Comparison of ENCODE assay signal across 17 mouse cellular contexts in genomic region chr8:118713596-118713995, GRCm38 (mm10).
DNase-seq lines count a peak whose midpoint lies in the region; ATAC-seq and TF ChIP-seq lines count a peak whose summit lies in the region.
"Had no signal": no experiment of that assay in that cellular context is flagged by ENCODE, and none has a peak within 500 bp of the region (broad histone marks: within the 10 kb centered on the region; RNA-seq: fewer than 3 reads in every experiment).

No protein-coding gene starts in this region.

- TF ChIP-seq POLR2A in liver, adult 2 months (IDR thresholded peaks at IDR 0.05; ENCODE audit: extremely low read depth, insufficient read depth, low read length) = no peak

- H3K9ac ChIP-seq in heart, embryonic 13.5 days = no peak overlapping the region
- H3K9ac ChIP-seq in heart, embryonic 12.5 days = no peak overlapping the region
- no peak overlapping the region for H3K9ac ChIP-seq in liver, adult 2 months (ENCODE audit: low read depth, low read length)
- no peak overlapping the region for H3K9ac ChIP-seq in liver, postnatal 0 days (replicated peaks)
- H3K9ac ChIP-seq: embryonic facial prominence, embryonic 12.5 days; forebrain, embryonic 15.5 days; hindbrain, embryonic 14.5 days had no signal

- no peaks in the 10 kb centered on the region for H3K27me3 ChIP-seq in heart, embryonic 13.5 days (replicated peaks)
- no peaks in the 10 kb centered on the region for H3K27me3 ChIP-seq in heart, embryonic 12.5 days (replicated peaks)
- no peaks in the 10 kb centered on the region for H3K27me3 ChIP-seq in liver, adult 2 months (ENCODE audit: control insufficient read depth, insufficient read depth, low read length)
- no peaks in the 10 kb centered on the region for H3K27me3 ChIP-seq in liver, postnatal 0 days (ENCODE audit: insufficient read depth, low read length)
- H3K27me3 ChIP-seq: embryonic facial prominence, embryonic 12.5 days; forebrain, embryonic 15.5 days had no signal

- H3K4me1 ChIP-seq in heart, embryonic 13.5 days = peaks cover 25% of the 10 kb centered on the region
- H3K4me1 ChIP-seq in heart, embryonic 12.5 days (replicated peaks) = peaks cover 21% of the 10 kb centered on the region
- H3K4me1 ChIP-seq in liver, adult 2 months (ENCODE audit: control insufficient read depth, insufficient read depth, low read length) = no peaks in the 10 kb centered on the region
- H3K4me1 ChIP-seq in liver, postnatal 0 days (ENCODE audit: insufficient read depth) = no peaks in the 10 kb centered on the region
- H3K4me1 ChIP-seq: embryonic facial prominence, embryonic 12.5 days; hindbrain, embryonic 10.5 days had no signal

- 0 out of 2 replicates have a peak, but pooled peaks cover 7% of the 10 kb centered on the region for H3K9me3 ChIP-seq in heart, embryonic 13.5 days
- H3K9me3 ChIP-seq in heart, embryonic 12.5 days (replicated peaks) = 0 out of 2 replicates have a peak, but pooled peaks cover 7% of the 10 kb centered on the region
- H3K9me3 ChIP-seq in liver, postnatal 0 days (ENCODE audit: low read length) = peaks cover 4% of the 10 kb centered on the region; the same call in 1 of the 2 replicates
- H3K9me3 ChIP-seq: embryonic facial prominence, embryonic 12.5 days had no signal

- 0 out of 2 replicates have a peak, but pooled peaks cover 3% of the 10 kb centered on the region for H3K36me3 ChIP-seq in heart, embryonic 13.5 days
- H3K36me3 ChIP-seq in heart, embryonic 12.5 days = no peaks in the 10 kb centered on the region
- no peaks in the 10 kb centered on the region for H3K36me3 ChIP-seq in liver, adult 2 months (ENCODE audit: control insufficient read depth, insufficient read depth, low read length)
- H3K36me3 ChIP-seq in liver, postnatal 0 days (replicated peaks; ENCODE audit: insufficient read depth, low read length) = no peaks in the 10 kb centered on the region
- H3K36me3 ChIP-seq: embryonic facial prominence, embryonic 12.5 days; forebrain, embryonic 15.5 days; hindbrain, embryonic 10.5 days had no signal

- H3K4me2 ChIP-seq in heart, embryonic 13.5 days = peak overlapping the region; percentile 42
- H3K4me2 ChIP-seq in heart, embryonic 12.5 days = no peak overlapping the region
- no peak overlapping the region for H3K4me2 ChIP-seq in liver, postnatal 0 days (ENCODE audit: low read depth, low read length)
- H3K4me2 ChIP-seq: embryonic facial prominence, embryonic 12.5 days; forebrain, embryonic 15.5 days; hindbrain, embryonic 14.5 days had no signal

- DNase-seq in kidney, adult 9 months = peak; percentile 50
- no peak for DNase-seq in kidney, postnatal 4 days
- peak; percentile 40 for DNase-seq in liver, adult 2 months (ENCODE audit: extremely low read depth, low read depth, low spot score)
- DNase-seq in liver, postnatal 0 days = no peak
- peak; percentile 67 for DNase-seq in adipocyte (ENCODE audit: low spot score)
- DNase-seq in urinary bladder, adult 2 months (ENCODE audit: low spot score) = no peak
- DNase-seq: adrenal gland, postnatal 14 days; cerebellum, adult 11-12 months; cerebellum, adult 9-10 months; cerebellum, postnatal 25 days; gastrocnemius, postnatal 25 days had no signal

- H3K4me3 ChIP-seq in heart, embryonic 13.5 days = no peak overlapping the region
- no peak overlapping the region for H3K4me3 ChIP-seq in heart, embryonic 12.5 days
- H3K4me3 ChIP-seq in liver, adult 2 months (ENCODE audit: insufficient read depth, low read depth, low read length) = no peak overlapping the region
- H3K4me3 ChIP-seq in liver, postnatal 0 days (ENCODE audit: low read depth, low read length) = no peak overlapping the region
- H3K4me3 ChIP-seq: embryonic facial prominence, embryonic 12.5 days; forebrain, embryonic 15.5 days; hindbrain, embryonic 10.5 days had no signal

- TF ChIP-seq EP300 in liver, postnatal 0 days (IDR thresholded peaks at IDR 0.05; ENCODE audit: low read depth) = no peak

- no peaks in the 10 kb centered on the region for H3K79me2 ChIP-seq in liver, adult 2 months (ENCODE audit: control insufficient read depth, insufficient read depth, low read length)

- no peak overlapping the region; the same call in 1 of the 2 replicates for H3K27ac ChIP-seq in heart, embryonic 13.5 days (replicated peaks)
- no peak overlapping the region for H3K27ac ChIP-seq in heart, embryonic 12.5 days (ENCODE audit: poor library complexity, severe bottlenecking)
- H3K27ac ChIP-seq in liver, adult 2 months (replicated peaks; ENCODE audit: insufficient read depth, low read depth, low read length) = no peak overlapping the region
- H3K27ac ChIP-seq in liver, postnatal 0 days (ENCODE audit: low read depth) = no peak overlapping the region
- H3K27ac ChIP-seq: embryonic facial prominence, embryonic 12.5 days; forebrain, embryonic 15.5 days; hindbrain, embryonic 10.5 days; hindbrain, embryonic 14.5 days had no signal

- no peak for ATAC-seq in heart, embryonic 13.5 days (ENCODE audit: extremely low read depth, insufficient number of reproducible peaks, low FRiP score, low TSS enrichment)
- no peak for ATAC-seq in heart, embryonic 12.5 days (ENCODE audit: insufficient number of reproducible peaks, low FRiP score)
- no peak for ATAC-seq in liver, postnatal 0 days
- ATAC-seq: forebrain, embryonic 15.5 days had no signal

- no peak for TF ChIP-seq CTCF in liver, adult 2 months (IDR thresholded peaks at IDR 0.05; ENCODE audit: low read depth, low read length)
- TF ChIP-seq CTCF in liver, postnatal 0 days (IDR thresholded peaks at IDR 0.05; ENCODE audit: low read depth) = no peak

- WGBS in heart, embryonic 13.5 days = 51% methylated on average over 3 of the region's 3 CpGs
- WGBS in heart, embryonic 12.5 days = 62% methylated on average over 3 of the region's 3 CpGs
- 51% methylated on average over 3 of the region's 3 CpGs for WGBS in liver, adult 2 months
- WGBS in liver, postnatal 0 days (ENCODE audit: insufficient replicate concordance) = 52% methylated on average over 3 of the region's 3 CpGs

Comparison
In these comparisons a context has a peak if more than half of its experiments do, and no peak if none do; other contexts are left out.
1. DNase-seq: peak in kidney, adult 9 months (single experiment), liver, adult 2 months (single experiment) and adipocyte (single experiment); none in kidney, postnatal 4 days (0 of 2), liver, postnatal 0 days (single experiment) and urinary bladder, adult 2 months (single experiment).